Mouse (Mus musculus) limb, embryonic 15.5 days (tissue): Measurements from ENCODE around the gene Szrd1. TPM values are rescaled to one million over a fixed set of nuclear protein-coding genes. Genes with fewer than 3 reads are reported as not detected.

ENCODE experiments used
- ATAC-seq: fragments of 200-750 bp; cut with Nextera tagmentation; 2 replicates; pipeline ENCODE4 v1.8.0; 2017; ENCODE audit warnings: low read depth, moderate TSS enrichment; ENCODE audit not compliant: insufficient number of reproducible peaks, low FRiP score, low TSS enrichment
- H3K27ac ChIP-seq: fragments of 300-500 bp; sonication (generic); 2 replicates; pipeline ENCODE4 v1.5.1; 2015; ENCODE audit warnings: moderate library complexity, mild to moderate bottlenecking, inconsistent platforms
- H3K27me3 ChIP-seq: fragments of 300-500 bp; sonication (generic); 2 replicates; pipeline ENCODE4 v1.6.1; 2015; ENCODE audit warnings: inconsistent platforms
- H3K36me3 ChIP-seq: fragments of 300-500 bp; sonication (generic); 2 replicates; pipeline ENCODE4 v1.6.1; 2015; ENCODE audit warnings: inconsistent platforms
- H3K4me1 ChIP-seq: fragments of 300-500 bp; sonication (generic); 2 replicates; pipeline ENCODE4 v1.6.1; 2015; ENCODE audit warnings: inconsistent platforms
- H3K4me2 ChIP-seq: fragments of 300-500 bp; sonication (generic); 2 replicates; pipeline ENCODE4 v1.6.1; 2015; ENCODE audit warnings: mild to moderate bottlenecking, inconsistent platforms
- H3K4me3 ChIP-seq: fragments of 300-500 bp; sonication (generic); 2 replicates; pipeline ENCODE4 v1.5.1; 2015; ENCODE audit warnings: mild to moderate bottlenecking, inconsistent platforms
- H3K9ac ChIP-seq: fragments of 300-500 bp; sonication (generic); 2 replicates; pipeline ENCODE4 v1.6.1; 2015; ENCODE audit warnings: inconsistent platforms
- H3K9me3 ChIP-seq: fragments of 300-500 bp; sonication (generic); 2 replicates; pipeline ENCODE4 v1.6.1; 2016; ENCODE audit warnings: inconsistent platforms
- WGBS: fragments of 180-500 bp; shearing (Covaris S2); methylation state at CpG from one replicate; pipeline ENCODE4 v1.1.7; 2015; 5-methylcytosine and 5-hydroxymethylcytosine counted together
- polyA plus RNA-seq: library from polyadenylated mRNA; unstranded; fragments of >200 nt; fragmentation: Nextera tagmentation; extraction: Ambion mirVana; gene quantifications from 2 replicates; pipeline ENCODE4 v1.2.1, GENCODE M21; 2015

The Szrd1 gene
- polyA plus RNA-seq, 1 experiment from 2014 or later = 51.9 TPM

GRCm38 (mm10) chr4:141132191-141132590 lies 7.4 kb downstream of the Szrd1 start:
- 45% methylated on average over 8 of the region's 8 CpGs for WGBS
- no peaks in the 10 kb centered on the region for H3K36me3 ChIP-seq
- H3K4me1 ChIP-seq = peaks cover 70% of the 10 kb centered on the region
- no peak overlapping the region for H3K9ac ChIP-seq
- no peak overlapping the region for H3K4me2 ChIP-seq
- H3K27ac ChIP-seq = peak overlapping the region; percentile 80; the same call in 1 of the 2 replicates
- ATAC-seq = no peak
- no peak overlapping the region for H3K4me3 ChIP-seq
- no peaks in the 10 kb centered on the region for H3K9me3 ChIP-seq
- H3K27me3 ChIP-seq = no peaks in the 10 kb centered on the region

- WGBS = 34% methylated on average over 5 of the region's 5 CpGs
- no peaks in the 10 kb centered on the region for H3K36me3 ChIP-seq
- H3K4me1 ChIP-seq = peaks cover 64% of the 10 kb centered on the region
- H3K4me3 ChIP-seq = no peak overlapping the region
- no peaks in the 10 kb centered on the region for H3K27me3 ChIP-seq
- H3K4me2 ChIP-seq = no peak overlapping the region
- H3K27ac ChIP-seq = peak overlapping the region; percentile 80
- H3K9me3 ChIP-seq = no peaks in the 10 kb centered on the region
- ATAC-seq = no peak
- H3K9ac ChIP-seq = no peak overlapping the region
Measured at GRCm38 (mm10) chr4:141131531-141132061, 8.0 kb downstream of the Szrd1 start.

- Histone ChIP-seq H3K9ac (no peak overlapping the region), H3K4me2 (no peak overlapping the region), H3K27ac (peak overlapping the region; percentile 80), H3K4me3 (no peak overlapping the region), H3K4me1 (peaks cover 56% of the 10 kb centered on the region), H3K36me3 (peaks cover 5% of the 10 kb centered on the region), H3K27me3 (no peaks in the 10 kb centered on the region), H3K9me3 (no peaks in the 10 kb centered on the region)
- 64% methylated on average over 6 of the region's 6 CpGs for WGBS
- ATAC-seq = no peak
Measured at GRCm38 (mm10) chr4:141130704-141131342, 8.8 kb downstream of the Szrd1 start.

GRCm38 (mm10) chr4:141129190-141129710 lies 10.3 kb downstream of the Szrd1 start:
- H3K27me3 ChIP-seq = no peaks in the 10 kb centered on the region
- no peak for ATAC-seq
- no peak overlapping the region for H3K4me3 ChIP-seq
- no peak overlapping the region for H3K27ac ChIP-seq
- no peaks in the 10 kb centered on the region for H3K9me3 ChIP-seq
- peaks cover 6% of the 10 kb centered on the region for H3K36me3 ChIP-seq
- 42% methylated on average over 6 of the region's 6 CpGs for WGBS
- peaks cover 46% of the 10 kb centered on the region for H3K4me1 ChIP-seq
- no peak overlapping the region for H3K4me2 ChIP-seq
- H3K9ac ChIP-seq = no peak overlapping the region

GRCm38 (mm10) chr4:141123065-141123464 lies 16.5 kb downstream of the Szrd1 start:
- no peaks in the 10 kb centered on the region for H3K9me3 ChIP-seq
- H3K27me3 ChIP-seq = no peaks in the 10 kb centered on the region
- H3K36me3 ChIP-seq = peaks cover 32% of the 10 kb centered on the region
- H3K9ac ChIP-seq = no peak overlapping the region
- peak overlapping the region; percentile 57; the same call in 1 of the 2 replicates for H3K27ac ChIP-seq
- no peak overlapping the region for H3K4me2 ChIP-seq
- ATAC-seq = no peak
- 25% methylated on average over 1 of the region's 1 CpGs for WGBS
- no peak overlapping the region for H3K4me3 ChIP-seq
- H3K4me1 ChIP-seq = peaks cover 19% of the 10 kb centered on the region

- Histone ChIP-seq H3K9ac (no peak overlapping the region), H3K4me1 (peaks cover 19% of the 10 kb centered on the region), H3K27me3 (no peaks in the 10 kb centered on the region), H3K36me3 (peaks cover 36% of the 10 kb centered on the region), H3K4me3 (no peak overlapping the region), H3K4me2 (no peak overlapping the region), H3K27ac (peak overlapping the region; percentile 57; the same call in 1 of the 2 replicates), H3K9me3 (no peaks in the 10 kb centered on the region)
- no peak for ATAC-seq
- 79% methylated on average over 7 of the region's 7 CpGs for WGBS
Measured at GRCm38 (mm10) chr4:141122663-141123062, 16.9 kb downstream of the Szrd1 start.

GRCm38 (mm10) chr4:141120700-141121099 lies 18.9 kb downstream of the Szrd1 start:
- Histone ChIP-seq H3K4me3 (no peak overlapping the region), H3K9ac (no peak overlapping the region), H3K27me3 (no peaks in the 10 kb centered on the region), H3K4me1 (peaks cover 19% of the 10 kb centered on the region), H3K9me3 (no peaks in the 10 kb centered on the region), H3K36me3 (peaks cover 50% of the 10 kb centered on the region), H3K27ac (no peak overlapping the region), H3K4me2 (no peak overlapping the region)
- whole genome bisulfite sequencing = 23% methylated on average over 11 of the region's 11 CpGs
- ATAC-seq = no peak

- WGBS = 92% methylated on average over 4 of the region's 4 CpGs
- Histone ChIP-seq H3K9ac (no peak overlapping the region), H3K27ac (no peak overlapping the region), H3K4me1 (peaks cover 25% of the 10 kb centered on the region), H3K4me3 (no peak overlapping the region), H3K9me3 (no peaks in the 10 kb centered on the region), H3K27me3 (no peaks in the 10 kb centered on the region), H3K36me3 (peaks cover 63% of the 10 kb centered on the region), H3K4me2 (no peak overlapping the region)
- ATAC-seq = no peak
Measured at GRCm38 (mm10) chr4:141118691-141119090, 20.9 kb downstream of the Szrd1 start.

- Histone ChIP-seq H3K27ac (no peak overlapping the region), H3K4me2 (no peak overlapping the region), H3K36me3 (peaks cover 84% of the 10 kb centered on the region), H3K27me3 (no peaks in the 10 kb centered on the region), H3K4me3 (no peak overlapping the region), H3K9ac (no peak overlapping the region), H3K9me3 (0 out of 2 replicates have a peak, but pooled peaks cover 3% of the 10 kb centered on the region), H3K4me1 (peaks cover 20% of the 10 kb centered on the region)
- WGBS = 93% methylated on average over 8 of the region's 8 CpGs
- no peak for ATAC-seq
Measured at GRCm38 (mm10) chr4:141115398-141115797, 24.2 kb downstream of the Szrd1 start.

- H3K9ac ChIP-seq = no peak overlapping the region
- peak overlapping the region; percentile 67 for H3K27ac ChIP-seq
- peaks cover 20% of the 10 kb centered on the region for H3K4me1 ChIP-seq
- H3K4me3 ChIP-seq = no peak overlapping the region
- WGBS = 76% methylated on average over 6 of the region's 6 CpGs
- no peak; the same call in 1 of the 2 replicates for ATAC-seq
- no peak overlapping the region for H3K4me2 ChIP-seq
- H3K27me3 ChIP-seq = no peaks in the 10 kb centered on the region
- H3K36me3 ChIP-seq = peaks cover 82% of the 10 kb centered on the region
- 0 out of 2 replicates have a peak, but pooled peaks cover 3% of the 10 kb centered on the region for H3K9me3 ChIP-seq
Measured at GRCm38 (mm10) chr4:141114521-141114981, 25.0 kb downstream of the Szrd1 start.

- Histone ChIP-seq H3K4me3 (no peak overlapping the region), H3K9me3 (0 out of 2 replicates have a peak, but pooled peaks cover 3% of the 10 kb centered on the region), H3K27ac (peak overlapping the region; percentile 67), H3K36me3 (peaks cover 82% of the 10 kb centered on the region), H3K4me2 (no peak overlapping the region), H3K9ac (no peak overlapping the region), H3K4me1 (peaks cover 20% of the 10 kb centered on the region), H3K27me3 (no peaks in the 10 kb centered on the region)
- 0 out of 2 replicates have a peak, but pooled peaks have one; percentile 45 for ATAC-seq
- 60% methylated on average over 7 of the region's 7 CpGs for WGBS
Measured at GRCm38 (mm10) chr4:141113831-141114230, 25.7 kb downstream of the Szrd1 start.

GRCm38 (mm10) chr4:141108196-141108732 lies 31.3 kb downstream of the Szrd1 start:
- no peak overlapping the region for H3K9ac ChIP-seq
- no peak overlapping the region for H3K4me2 ChIP-seq
- H3K9me3 ChIP-seq = 0 out of 2 replicates have a peak, but pooled peaks cover 3% of the 10 kb centered on the region
- H3K27ac ChIP-seq = peak overlapping the region; percentile 61; the same call in 1 of the 2 replicates
- no peaks in the 10 kb centered on the region for H3K27me3 ChIP-seq
- H3K4me1 ChIP-seq = 0 out of 2 replicates have a peak, but pooled peaks cover 3% of the 10 kb centered on the region
- no peak overlapping the region for H3K4me3 ChIP-seq
- no peak for ATAC-seq
- peaks cover 30% of the 10 kb centered on the region for H3K36me3 ChIP-seq
- WGBS = 52% methylated on average over 10 of the region's 10 CpGs
